Mouse (Mus musculus) lung, postnatal 0 days (tissue): ENCODE results near the gene Cdca8. TPM values are rescaled to one million over a fixed set of nuclear protein-coding genes. Genes with fewer than 3 reads are reported as not detected.

Experiments used
- ATAC-seq: fragments of 200-750 bp; cut with Nextera tagmentation; 2 replicates; pipeline ENCODE4 v1.8.0; 2017; ENCODE audit warnings: moderate library complexity
- DNase-seq: peaks from one replicate; pipeline ENCODE4 v3.0.0-alpha.2; 2016; ENCODE audit warnings: low spot score
- H3K27ac ChIP-seq: fragments of 300-500 bp; sonication (generic); 2 replicates; pipeline ENCODE4 v1.5.1; 2014; ENCODE audit warnings: antibody characterized with exemption, mild to moderate bottlenecking, low read length, mixed read lengths
- H3K27me3 ChIP-seq: fragments of 300-500 bp; sonication (generic); replicated peaks from 2 replicates; pipeline ENCODE4 v1.6.1; 2014; ENCODE audit warnings: low read length, mixed read lengths; ENCODE audit not compliant: insufficient read depth
- H3K36me3 ChIP-seq: fragments of 300-500 bp; sonication (generic); 2 replicates; pipeline ENCODE4 v1.6.1; 2014; ENCODE audit warnings: low read length, mixed read lengths; ENCODE audit not compliant: insufficient read depth
- H3K4me1 ChIP-seq: fragments of 300-500 bp; sonication (generic); 2 replicates; pipeline ENCODE4 v1.6.1; 2014; ENCODE audit warnings: antibody characterized with exemption, low read depth, low read length, mixed read lengths; ENCODE audit not compliant: insufficient read depth
- H3K4me2 ChIP-seq: fragments of 300-500 bp; sonication (generic); replicated peaks from 2 replicates; pipeline ENCODE4 v1.6.1; 2014; ENCODE audit warnings: low read depth, mild to moderate bottlenecking, low read length, moderate library complexity, mixed read lengths
- H3K4me3 ChIP-seq: fragments of 300-500 bp; sonication (generic); 2 replicates; pipeline ENCODE4 v1.5.1; 2014; ENCODE audit warnings: low read depth, low read length
- H3K9ac ChIP-seq: fragments of 300-500 bp; sonication (generic); replicated peaks from 2 replicates; pipeline ENCODE4 v1.6.1; 2014; ENCODE audit warnings: low read depth, mild to moderate bottlenecking
- H3K9me3 ChIP-seq: fragments of 300-500 bp; sonication (generic); 2 replicates; pipeline ENCODE4 v1.6.1; 2016; ENCODE audit warnings: low read length, mixed read lengths
- CTCF ChIP-seq: IDR thresholded peaks from 2 replicates; pipeline ENCODE4 v1.5.1; 2016; ENCODE audit warnings: antibody characterized with exemption, mild to moderate bottlenecking
- EP300 ChIP-seq: IDR thresholded peaks from 2 replicates; pipeline ENCODE4 v1.6.1; 2016; ENCODE audit warnings: antibody characterized with exemption, mild to moderate bottlenecking, control low read depth
- WGBS: fragments of 180-500 bp; shearing (Covaris S2); extraction: QIAGEN DNeasy Blood & Tissue Kit; methylation state at CpG from one replicate; pipeline ENCODE4 v1.1.7; 2014; 5-methylcytosine and 5-hydroxymethylcytosine counted together
- polyA plus RNA-seq: library from polyadenylated mRNA; unstranded; fragments of >200 nt; fragmentation: Nextera tagmentation; extraction: Ambion mirVana; gene quantifications from 2 replicates; pipeline ENCODE4 v1.2.1, GENCODE M21; 2015

Gene Cdca8
- polyA plus RNA-seq, 1 experiment from 2014 or later: 5.5 TPM

- TF ChIP-seq EP300 (no peak), CTCF (no peak)
- Histone ChIP-seq H3K27ac (no peak overlapping the region), H3K4me3 (no peak overlapping the region), H3K36me3 (no peaks in the 10 kb centered on the region), H3K4me2 (0 out of 2 replicates have a peak overlapping the region, but pooled peaks have one; percentile 67), H3K4me1 (no peaks in the 10 kb centered on the region), H3K9me3 (no peaks in the 10 kb centered on the region), H3K27me3 (peaks cover 26% of the 10 kb centered on the region), H3K9ac (no peak overlapping the region)
- peak; percentile 60 for DNase-seq
- ATAC-seq: peak; percentile 43
- WGBS: 5% methylated on average over 18 of the region's 18 CpGs
These were observed 46.0 kb upstream of the Cdca8 start for GRCm38 (mm10) chr4:124984871-124985670.

DNA sequence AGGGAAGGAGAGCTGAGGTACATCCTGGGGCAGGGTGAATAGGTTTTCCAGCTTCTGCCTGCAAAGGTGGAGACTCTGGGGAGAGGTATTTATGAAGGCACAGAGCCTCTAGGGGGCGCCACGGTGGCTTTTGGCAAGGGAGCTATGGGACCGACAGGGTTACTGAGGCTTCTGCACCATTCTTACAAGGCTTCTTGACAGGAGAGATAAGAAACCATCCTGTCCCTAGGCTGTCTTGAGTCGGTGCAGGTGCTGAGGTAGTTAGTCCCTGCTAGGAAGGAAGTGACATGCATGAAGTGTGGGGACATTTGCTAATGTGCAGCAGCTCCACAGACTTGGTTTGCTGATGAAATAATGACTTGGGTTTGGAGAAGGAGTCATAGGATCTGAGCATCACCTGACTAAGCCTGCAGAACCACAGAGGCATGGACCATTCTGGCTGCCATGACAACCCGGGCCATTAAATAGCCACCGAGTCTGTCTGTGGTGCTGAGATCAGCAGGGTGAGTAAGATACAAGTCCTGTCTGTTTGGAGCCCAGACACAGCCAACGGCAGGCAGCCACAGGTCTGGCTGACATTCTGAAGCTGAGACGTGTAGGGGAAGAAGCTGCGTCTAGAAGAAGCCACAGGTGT, 44.9 kb upstream of the Cdca8 start:
- Histone ChIP-seq H3K4me1 (no peaks in the 10 kb centered on the region), H3K9ac (no peak overlapping the region), H3K9me3 (no peaks in the 10 kb centered on the region), H3K4me2 (no peak overlapping the region), H3K27me3 (peaks cover 24% of the 10 kb centered on the region), H3K36me3 (no peaks in the 10 kb centered on the region), H3K4me3 (no peak overlapping the region), H3K27ac (no peak overlapping the region)
- 16% methylated on average over 9 of the region's 9 CpGs for WGBS
- DNase-seq (no peak), ATAC-seq (no peak)
- TF ChIP-seq EP300 (no peak), CTCF (peak; percentile 50)

GRCm38 (mm10) chr4:124978201-124978600, 39.1 kb upstream of the Cdca8 start:
- peak; percentile 44; the same call in 1 of the 2 replicates for ATAC-seq
- H3K27ac ChIP-seq: no peak overlapping the region
- DNase-seq: peak; percentile 54
- 32% methylated on average over 5 of the region's 5 CpGs for WGBS
- H3K4me2 ChIP-seq: no peak overlapping the region
- H3K4me3 ChIP-seq: no peak overlapping the region
- peaks cover 3% of the 10 kb centered on the region; the same call in 1 of the 2 replicates for H3K27me3 ChIP-seq
- TF ChIP-seq CTCF (no peak), EP300 (no peak)
- no peak overlapping the region for H3K9ac ChIP-seq
- no peaks in the 10 kb centered on the region for H3K36me3 ChIP-seq
- H3K4me1 ChIP-seq: no peaks in the 10 kb centered on the region
- H3K9me3 ChIP-seq: no peaks in the 10 kb centered on the region

DNA sequence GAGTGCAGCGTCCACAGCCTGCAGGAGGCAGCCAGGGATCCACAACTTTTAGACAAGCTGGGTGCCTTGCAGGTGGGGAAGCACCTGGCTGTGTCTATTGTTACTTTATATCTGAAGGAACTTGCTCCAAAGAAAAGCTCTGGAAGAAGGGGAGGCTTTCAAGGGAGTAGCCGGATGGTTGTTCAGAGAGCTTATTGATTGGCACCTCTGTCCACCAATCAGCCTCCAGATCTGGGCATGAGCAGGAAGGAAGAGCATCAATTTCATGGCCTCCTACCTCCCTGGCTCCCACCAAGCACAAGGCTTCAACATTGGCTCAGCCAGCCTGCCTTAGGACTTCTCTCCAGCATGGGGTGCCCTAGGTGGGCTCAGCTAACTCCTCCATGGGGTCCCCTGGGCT, 34.2 kb upstream of the Cdca8 start:
- Histone ChIP-seq H3K9ac (no peak overlapping the region), H3K27me3 (no peaks in the 10 kb centered on the region), H3K4me1 (no peaks in the 10 kb centered on the region), H3K4me2 (no peak overlapping the region), H3K4me3 (no peak overlapping the region), H3K36me3 (no peaks in the 10 kb centered on the region), H3K9me3 (no peaks in the 10 kb centered on the region), H3K27ac (no peak overlapping the region)
- 60% methylated on average over 2 of the region's 2 CpGs for WGBS
- ATAC-seq (no peak), DNase-seq (no peak)
- no peak for TF ChIP-seq EP300
- no peak for TF ChIP-seq CTCF

GRCm38 (mm10) chr4:124972316-124972715, 33.2 kb upstream of the Cdca8 start:
- no peak for ATAC-seq
- no peak for DNase-seq
- H3K4me3 ChIP-seq: no peak overlapping the region
- 41% methylated on average over 9 of the region's 9 CpGs for WGBS
- H3K4me1 ChIP-seq: no peaks in the 10 kb centered on the region
- no peak overlapping the region for H3K4me2 ChIP-seq
- no peak overlapping the region for H3K27ac ChIP-seq
- TF ChIP-seq EP300 (no peak), CTCF (no peak)
- no peak overlapping the region for H3K9ac ChIP-seq
- no peaks in the 10 kb centered on the region for H3K36me3 ChIP-seq
- no peaks in the 10 kb centered on the region for H3K9me3 ChIP-seq
- H3K27me3 ChIP-seq: no peaks in the 10 kb centered on the region

DNA sequence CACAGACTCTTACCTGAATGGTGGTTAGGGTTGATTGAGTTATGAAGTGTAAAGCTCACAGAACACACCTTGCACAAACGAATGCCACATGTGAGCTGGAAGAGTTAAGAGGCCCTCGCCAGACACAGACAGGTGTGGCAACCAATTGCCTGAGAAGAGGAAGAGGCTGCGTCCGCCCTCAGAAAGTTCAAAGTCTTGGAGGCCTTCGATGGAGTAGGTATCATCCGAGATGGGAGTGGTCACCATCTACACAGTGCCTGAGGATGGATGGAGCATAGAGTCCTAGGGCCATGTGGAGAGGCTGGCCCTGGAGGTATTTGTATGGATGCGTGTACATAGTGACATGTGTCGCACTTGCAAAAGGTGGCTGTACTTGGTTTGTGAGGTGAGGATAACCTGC, 32.0 kb upstream of the Cdca8 start:
- Histone ChIP-seq H3K4me2 (no peak overlapping the region), H3K27me3 (no peaks in the 10 kb centered on the region), H3K27ac (no peak overlapping the region), H3K9ac (no peak overlapping the region), H3K36me3 (no peaks in the 10 kb centered on the region), H3K4me1 (no peaks in the 10 kb centered on the region), H3K9me3 (no peaks in the 10 kb centered on the region), H3K4me3 (no peak overlapping the region)
- ATAC-seq (no peak), DNase-seq (no peak)
- TF ChIP-seq CTCF (no peak), EP300 (no peak)
- WGBS: 70% methylated on average over 8 of the region's 8 CpGs
